Mouse (Mus musculus): ENCODE data around the gene Gm6899.

Gm6899 gene

DNA sequence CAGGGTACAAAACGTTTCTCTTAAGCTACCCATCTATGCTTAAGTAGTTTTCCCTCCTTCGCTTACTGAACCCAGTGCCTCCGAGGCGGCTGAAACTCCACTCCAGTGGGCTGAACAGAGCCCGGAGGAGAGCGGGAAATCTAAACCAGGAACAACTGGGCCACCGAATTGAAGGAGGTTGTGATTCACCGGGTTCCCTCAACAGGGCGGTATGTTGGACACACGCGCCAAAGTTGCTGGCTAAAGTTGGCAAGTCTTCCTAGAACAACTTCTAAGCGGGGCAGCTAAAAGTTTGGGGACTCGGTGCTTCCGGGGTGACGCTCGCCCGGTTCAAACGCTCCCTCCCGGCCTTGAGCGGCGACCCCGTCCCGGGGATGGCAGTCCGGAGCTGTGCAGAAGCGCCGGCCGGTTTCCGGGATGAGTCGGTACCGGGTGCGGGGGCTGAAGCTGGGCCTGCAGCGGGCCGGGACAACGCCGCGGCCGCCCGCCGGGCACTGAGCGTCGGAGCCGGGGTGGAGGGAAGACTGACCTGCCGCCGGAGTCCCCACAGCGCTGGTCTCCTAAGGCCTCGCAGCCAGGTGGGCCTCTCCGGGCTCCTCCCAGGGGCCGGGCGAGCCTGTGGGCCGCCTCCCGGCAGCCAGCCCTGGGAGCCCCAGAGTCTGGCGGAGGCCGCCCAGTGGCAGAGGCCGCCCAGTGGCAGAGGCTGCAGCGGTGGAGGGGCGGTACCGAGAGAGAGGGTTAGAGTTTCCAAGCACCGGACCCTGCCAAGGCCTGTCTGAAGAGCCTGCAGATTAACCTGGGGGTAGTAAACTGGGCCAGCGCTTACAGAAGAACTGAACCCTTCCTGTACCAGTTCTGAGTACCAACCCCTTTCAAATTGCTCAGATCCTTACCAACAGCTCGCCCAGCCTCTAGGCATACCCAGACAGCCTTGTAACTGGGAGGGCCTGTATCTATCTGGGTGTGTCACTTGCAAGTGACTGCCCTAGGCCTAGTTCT lies at the start of gene Gm6899, which contains the start of gene Vrk2:
Gm6899 (plus strand) TSS at position 181 of the 999 bp plus-strand sequence.
Vrk2 (minus strand) TSS at position 939 of the 999 bp plus-strand sequence.
- no peak for DNase-seq (ENCODE audit: extremely low spot score, low read depth, low spot score)

DNA sequence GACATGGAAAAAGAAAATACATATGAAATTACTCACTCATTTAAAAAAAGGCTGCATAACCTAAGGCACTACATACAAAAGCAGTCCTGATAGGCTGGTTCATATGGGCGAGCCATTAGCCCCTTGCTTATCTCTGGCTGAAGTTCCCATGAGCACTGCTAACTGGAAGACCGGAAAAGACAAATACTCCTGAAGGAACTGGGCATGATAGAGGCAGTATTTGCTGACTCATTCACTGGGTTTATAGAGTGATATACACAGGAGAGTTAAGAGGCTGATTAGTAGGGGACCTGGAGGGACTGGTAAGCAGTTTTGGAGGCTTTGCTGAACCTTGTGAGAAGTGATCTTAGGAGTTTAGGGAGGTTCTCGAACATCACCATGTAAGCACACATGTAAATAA lies 41.5 kb upstream of the Gm6899 start:
- DNase-seq (ENCODE audit: extremely low spot score, low read depth, low spot score), result no peak

DNA sequence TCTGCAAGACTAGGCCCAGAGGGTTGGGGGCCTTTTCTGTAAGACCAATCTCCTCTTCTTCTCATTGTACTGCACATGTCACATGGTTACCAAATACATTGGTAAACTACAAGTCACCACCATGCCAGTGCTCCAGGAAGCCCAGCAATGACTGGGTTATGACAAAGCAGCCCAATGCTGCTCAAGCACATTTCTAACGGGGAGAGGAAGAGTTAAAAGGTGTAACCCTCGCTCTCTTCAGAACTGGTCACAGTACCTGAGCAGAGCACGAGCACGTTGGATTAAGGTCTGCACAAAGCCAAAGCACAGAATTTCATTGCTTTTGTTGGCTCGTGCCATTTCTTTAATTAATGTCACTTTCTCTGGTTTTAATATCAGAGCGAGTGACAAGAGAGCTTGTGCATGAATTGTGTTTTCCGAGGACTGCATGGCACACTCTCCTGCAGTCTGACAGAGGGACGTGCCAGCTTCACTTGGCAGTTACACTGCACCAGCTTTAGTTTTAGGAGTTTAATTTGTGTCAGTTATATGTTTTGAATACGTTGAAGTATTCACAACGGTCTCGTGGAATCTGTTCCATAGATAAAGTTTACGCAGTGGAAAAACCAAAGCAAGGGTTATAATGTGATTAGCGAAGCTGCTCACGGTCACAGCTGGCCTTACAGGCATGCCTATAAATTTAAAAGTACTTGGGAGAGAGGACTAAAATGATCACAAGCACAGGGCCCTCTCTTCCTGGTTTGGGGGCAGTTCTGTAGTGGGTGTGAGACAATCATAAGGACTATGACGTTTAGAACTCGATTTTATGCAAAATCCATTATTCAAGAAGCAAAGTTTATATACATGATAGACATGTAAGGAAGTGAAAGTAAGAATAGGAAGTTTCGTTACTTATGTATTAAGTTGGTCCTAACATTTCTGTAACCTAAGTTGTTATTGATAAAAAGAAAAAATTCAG lies 7.4 kb upstream of the Gm6899 start:
- DNase-seq (ENCODE audit: extremely low spot score, low read depth, low spot score), result no peak

DNA sequence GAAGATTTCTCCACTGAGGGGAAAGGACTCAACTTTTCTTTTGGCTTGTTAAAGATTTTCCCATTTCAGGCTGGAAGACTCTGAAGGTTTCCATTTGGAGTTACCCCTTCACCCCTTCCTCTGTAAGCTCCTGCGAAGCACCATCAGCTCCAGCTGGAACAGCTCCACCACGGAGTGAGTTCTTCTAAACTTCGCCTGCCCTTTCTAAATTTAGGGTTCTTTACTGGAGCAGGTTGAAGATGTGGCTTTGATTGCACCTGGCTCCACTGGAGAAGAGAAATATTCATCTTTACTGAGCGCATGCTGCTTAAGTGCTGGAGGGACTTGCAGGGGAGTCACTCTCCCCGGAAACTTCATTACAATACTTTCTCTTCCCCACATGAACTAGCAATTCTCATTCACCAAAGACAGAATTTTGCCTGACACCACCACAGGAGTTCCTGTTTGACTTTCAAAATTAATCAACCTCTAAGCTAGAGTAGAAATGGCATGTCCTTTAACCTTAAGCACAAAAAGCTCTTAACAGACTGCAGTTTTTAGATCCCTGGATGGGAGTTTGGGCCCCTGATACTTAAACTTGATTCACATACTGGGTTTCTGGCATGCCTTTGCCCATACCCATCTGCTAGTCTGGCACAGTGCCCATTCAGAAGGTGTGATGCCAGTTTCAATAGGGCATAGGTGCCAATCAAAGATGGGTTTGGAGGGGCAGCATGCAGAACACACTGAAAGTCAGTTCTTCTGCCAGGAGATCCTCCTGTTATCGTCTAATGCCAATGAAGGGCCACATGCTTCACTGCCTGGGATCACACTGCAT lies 6.5 kb upstream of the Gm6899 start:
- no peak for DNase-seq (ENCODE audit: extremely low spot score, low read depth, low spot score)

DNA sequence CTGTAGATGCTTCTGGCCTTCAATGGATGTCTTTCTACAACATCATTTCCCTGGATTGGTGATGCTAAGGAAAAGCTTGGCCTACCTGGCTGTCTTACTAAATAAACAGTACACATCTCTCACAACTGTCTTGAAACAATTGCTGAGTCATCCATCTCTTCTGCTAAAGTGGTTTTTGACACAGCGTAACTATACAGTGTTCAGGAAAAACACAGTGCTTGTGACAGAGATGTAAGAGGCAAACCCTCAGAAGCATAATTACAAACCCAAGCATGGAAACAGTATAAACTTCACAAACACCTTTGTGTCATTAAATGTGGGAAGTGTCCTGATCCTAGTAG lies 5.9 kb upstream of the Gm6899 start:
- no peak for DNase-seq (ENCODE audit: extremely low spot score, low read depth, low spot score)

DNA sequence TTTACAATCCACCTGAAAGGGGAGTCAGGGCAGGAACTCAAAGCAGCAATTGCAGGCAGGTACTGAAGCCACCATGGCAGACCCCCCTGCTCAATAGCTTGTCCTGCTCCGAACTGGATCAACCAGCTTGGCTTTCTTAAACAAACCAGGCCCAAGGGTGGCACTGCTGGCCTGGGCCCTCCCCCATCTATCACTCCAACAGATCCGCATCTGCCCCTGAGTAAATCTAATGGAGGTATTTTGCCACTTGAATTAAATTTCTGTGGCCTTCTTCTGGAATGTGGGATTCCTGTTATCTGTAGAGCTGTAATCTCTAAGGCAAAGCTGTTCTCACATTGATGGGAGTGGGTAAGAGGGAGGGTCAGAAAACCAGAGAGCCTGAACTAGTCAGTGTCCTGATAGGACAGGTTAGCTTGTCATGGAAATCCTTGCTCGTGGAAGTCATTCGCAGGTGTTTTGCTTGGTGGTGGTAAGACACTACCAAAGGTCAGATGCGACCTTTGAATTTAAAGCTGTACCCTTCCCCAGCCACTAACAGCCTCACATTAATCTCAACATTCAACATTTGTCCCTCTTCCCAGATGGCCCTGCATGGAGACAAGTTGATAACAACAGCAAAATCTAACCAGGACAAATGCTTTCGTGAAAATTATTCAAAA lies 517 bp upstream of the Gm6899 start:
- no peak for DNase-seq (ENCODE audit: extremely low spot score, low read depth, low spot score)

DNA sequence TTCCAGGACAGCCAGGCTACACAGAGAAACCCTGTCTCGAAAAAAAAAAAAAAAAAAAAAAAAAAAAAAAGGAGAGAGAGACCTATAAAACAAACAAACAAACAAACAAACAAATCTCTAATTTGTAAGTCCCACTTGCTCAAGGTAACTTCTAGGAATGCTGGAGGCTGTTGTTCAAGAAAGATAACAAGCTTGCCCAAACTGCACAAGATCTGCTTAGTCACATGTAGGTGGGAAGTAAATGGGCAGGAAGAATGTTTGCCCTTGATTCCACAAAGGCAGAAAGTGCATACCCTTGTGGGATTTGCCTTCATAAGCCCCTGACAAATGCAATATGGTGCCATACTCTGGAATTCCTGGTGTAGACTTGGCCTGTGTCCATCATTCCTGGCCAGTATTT lies 1.4 kb downstream of the Gm6899 start:
- DNase-seq (ENCODE audit: extremely low spot score, low read depth, low spot score), result no peak

DNA sequence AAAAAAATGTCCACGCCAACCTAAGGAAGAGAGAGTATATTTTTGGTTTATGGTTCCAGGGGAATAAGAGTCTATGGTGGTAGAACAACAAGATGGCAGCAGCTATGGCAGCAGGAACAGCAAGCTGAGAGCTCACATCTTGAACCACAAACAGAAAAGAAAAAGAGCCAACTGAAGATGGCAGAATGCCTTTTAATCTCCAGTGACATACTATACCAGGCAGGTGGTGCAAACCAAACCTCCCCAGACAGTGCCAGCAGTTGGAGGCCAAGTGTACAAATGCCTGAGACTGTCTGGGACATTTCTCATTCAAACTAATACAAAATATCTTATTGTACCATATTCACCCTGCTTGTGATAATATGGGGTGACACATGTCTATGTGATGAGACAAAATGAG lies 3.1 kb downstream of the Gm6899 start:
- DNase-seq (ENCODE audit: extremely low spot score, low read depth, low spot score), result no peak

DNA sequence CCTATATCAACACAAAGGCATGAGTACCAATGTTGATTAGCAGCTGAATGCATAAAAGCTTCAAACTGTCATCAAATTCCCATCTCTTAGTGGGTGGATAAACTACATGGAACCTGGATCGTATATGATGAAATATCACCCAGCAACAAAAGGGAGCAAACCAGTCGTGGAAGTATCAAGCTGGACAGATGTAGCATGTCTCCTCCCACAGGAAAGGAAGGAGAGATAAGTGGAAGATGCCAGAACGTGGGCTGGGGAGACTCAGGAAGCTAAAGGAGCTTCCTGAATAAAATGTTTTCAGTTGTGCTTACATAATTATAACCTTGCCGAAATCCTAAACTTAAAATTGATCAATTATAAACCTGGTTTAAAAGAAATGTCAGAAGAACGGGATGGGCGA lies 4.1 kb downstream of the Gm6899 start:
- DNase-seq (ENCODE audit: extremely low spot score, low read depth, low spot score), result no peak

DNA sequence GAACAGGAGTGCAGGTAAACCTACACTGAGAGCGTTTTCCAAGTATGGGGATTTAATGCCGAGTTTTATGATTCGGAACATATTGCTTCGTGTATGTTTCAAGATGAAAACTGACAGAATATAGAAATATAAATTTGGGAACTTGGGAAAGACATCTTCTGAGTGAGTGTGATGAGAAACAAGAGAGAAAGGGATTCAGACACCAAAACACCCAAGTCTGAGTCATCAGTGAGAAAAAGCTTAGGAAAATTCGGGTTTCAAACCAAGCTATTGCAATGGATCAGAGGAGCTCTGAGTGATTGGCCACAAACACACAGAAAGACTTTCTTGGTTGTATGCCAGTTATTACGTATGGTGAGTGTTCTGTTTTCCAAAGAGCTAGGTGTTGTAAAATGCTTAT lies 4.7 kb downstream of the Gm6899 start:
- DNase-seq (ENCODE audit: extremely low spot score, low read depth, low spot score), result no peak

DNA sequence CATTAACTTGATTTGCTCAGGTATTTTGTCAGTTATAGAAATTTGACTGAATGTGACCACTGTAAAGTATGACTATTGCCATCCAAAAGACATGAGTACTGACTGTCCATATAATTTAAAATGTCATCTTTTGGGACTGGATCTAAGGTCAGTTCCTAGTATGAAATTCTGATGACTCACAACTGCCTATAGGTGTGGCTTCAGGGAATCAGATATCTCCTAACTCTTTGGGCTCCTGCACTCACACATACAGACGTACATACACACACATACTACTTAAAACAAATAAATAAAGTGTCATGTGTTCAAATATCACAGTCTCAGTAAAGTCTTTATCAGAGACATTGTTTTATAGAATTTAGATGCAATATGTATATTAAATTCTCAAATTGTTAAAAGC lies 5.8 kb downstream of the Gm6899 start:
- DNase-seq (ENCODE audit: extremely low spot score, low read depth, low spot score), result no peak

DNA sequence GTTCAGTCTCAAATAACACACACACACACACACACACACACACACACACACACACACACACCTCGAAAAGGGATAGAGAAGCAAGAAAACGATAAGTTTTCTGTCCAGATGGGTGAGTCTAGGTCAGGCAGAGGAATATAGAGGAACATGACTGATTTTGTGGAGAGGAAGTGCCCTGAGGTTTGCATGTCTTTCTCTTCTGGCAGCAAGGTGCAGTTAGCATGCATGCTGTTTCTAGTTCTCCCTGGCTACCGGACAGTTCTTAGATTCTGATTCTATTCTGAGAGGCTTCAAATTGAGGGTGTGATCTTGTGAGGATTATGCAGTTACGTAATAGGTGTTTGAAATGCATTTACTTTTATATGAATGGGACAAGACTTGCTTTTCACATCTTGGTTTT lies 7.7 kb downstream of the Gm6899 start:
- no peak for DNase-seq (ENCODE audit: extremely low spot score, low read depth, low spot score)

DNA sequence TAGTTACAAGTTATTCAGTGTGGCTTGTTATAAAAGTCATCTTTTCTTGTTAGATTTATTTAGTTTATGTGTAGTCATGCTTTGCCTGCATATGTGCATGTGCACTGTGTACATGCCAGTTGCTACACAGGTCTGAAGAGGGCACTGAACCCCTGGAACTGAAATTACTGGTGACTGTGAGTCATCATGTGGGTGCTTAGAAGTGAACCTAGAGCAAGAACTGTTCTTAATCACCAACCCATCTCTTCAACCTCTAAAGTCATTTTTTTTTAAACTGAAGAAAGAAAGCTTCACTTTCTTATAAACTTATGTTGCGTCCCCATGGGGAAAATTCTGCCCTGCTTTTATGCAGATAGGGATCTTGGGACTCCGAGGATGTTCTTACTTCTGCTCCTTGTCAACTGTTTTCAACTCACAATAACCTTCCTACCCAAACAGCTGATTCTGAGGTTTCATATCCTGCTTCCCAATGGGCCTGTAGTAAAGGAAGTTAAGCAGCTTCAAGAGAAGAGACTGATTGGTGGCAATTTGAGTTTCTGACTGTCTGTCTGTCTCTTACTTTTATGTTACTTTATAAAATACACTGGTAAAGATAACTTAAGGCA lies 8.6 kb downstream of the Gm6899 start:
- no peak for DNase-seq (ENCODE audit: extremely low spot score, low read depth, low spot score)

DNA sequence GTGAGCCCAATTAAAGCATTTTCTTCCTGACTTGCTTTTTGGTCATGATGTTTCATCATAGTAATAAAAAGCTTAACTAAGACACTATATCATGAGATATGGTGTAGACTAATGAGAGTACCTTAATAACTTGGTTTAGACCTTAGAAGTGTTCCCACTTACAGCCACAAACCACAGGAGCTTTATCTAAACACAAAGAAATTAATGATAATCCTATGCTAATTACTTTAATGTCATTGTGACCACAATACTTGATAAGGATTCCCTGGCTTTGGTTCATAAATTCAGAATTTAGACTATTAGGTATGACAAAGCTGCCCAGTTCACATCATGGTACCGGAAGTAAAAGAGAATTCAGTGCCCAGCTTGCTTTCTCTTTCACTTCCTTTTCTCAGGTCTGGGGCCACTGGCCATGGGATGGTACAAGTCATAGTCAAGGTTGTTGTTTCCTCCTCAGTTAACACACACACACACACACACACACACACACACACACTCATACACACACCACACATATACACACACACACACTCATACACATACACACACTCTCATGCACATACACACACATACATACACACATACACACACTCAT lies 11.1 kb downstream of the Gm6899 start:
- no peak for DNase-seq (ENCODE audit: extremely low spot score, low read depth, low spot score)

DNA sequence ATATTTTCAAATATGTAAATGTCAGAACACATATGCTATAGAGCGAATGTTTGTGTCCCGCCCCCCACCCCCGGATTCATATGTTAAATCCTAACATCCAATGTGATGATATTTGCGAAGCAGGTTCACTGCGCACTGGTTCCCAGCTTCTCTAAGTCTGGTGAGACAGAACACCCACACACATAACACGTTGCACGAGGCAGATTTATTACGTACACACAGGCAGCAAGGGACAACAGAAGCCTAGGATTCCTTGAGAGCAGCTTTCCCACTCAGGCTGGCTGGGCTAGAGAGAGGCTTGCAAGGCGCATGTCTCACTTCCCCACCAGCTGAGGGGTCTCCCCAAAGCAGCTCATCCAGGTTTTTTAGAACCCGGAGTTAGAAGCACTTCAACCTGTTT lies 15.8 kb downstream of the Gm6899 start:
- DNase-seq (ENCODE audit: extremely low spot score, low read depth, low spot score), result no peak

DNA sequence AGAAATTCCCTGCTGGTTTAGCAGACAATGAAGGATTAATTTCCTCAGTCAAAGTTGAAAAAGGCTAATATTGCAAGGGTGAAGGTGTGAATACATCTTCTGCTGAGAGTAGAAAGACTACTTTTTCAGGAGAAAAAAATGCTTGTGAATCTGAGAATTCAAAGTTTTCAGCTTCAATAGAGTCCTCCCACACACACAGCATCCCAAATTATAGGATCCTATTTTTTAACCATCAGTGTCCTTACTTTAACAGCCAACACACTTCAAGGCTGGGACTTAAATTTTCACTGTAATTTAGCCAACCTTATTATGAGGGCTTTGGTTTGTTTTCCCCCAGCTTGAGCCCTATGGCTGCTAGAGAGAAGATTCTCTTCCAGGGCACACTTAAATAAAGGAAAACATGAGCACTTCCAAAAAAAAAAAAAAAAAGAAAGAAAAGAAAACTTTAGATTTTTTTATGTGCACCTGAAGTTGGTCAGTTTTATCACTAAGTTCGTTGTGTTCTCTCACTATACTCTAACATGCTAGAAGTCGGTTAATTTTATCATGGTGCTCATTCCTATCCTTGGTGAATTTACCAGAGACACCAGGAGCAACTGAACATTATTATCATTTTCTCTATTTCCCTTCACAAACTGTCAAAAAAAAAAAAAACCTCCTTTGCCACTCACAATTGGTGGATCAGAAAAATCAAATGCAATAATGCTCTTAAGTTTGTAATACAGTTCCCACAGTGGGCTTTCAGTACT lies 25.6 kb downstream of the Gm6899 start:
- no peak for DNase-seq (ENCODE audit: extremely low spot score, low read depth, low spot score)

DNA sequence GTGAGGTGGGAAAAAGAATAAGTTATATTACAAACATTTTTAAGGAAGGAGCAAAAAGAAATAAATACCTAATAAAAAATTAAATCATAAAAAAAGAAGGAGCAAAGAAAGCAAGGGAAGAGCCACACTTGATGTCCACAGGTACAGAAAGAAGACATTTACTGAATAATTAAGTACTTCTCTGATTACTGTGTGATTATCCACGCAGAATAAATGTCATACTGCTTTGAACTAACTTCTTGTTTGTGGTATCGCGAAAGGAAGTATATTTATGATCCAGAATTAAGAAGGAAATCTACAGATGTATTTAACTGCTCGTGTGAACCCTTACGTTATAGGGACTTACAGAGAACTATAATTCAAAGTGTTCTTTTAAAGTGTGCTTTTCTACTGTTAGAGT lies 29.7 kb downstream of the Gm6899 start:
- DNase-seq (ENCODE audit: extremely low spot score, low read depth, low spot score), result no peak

DNA sequence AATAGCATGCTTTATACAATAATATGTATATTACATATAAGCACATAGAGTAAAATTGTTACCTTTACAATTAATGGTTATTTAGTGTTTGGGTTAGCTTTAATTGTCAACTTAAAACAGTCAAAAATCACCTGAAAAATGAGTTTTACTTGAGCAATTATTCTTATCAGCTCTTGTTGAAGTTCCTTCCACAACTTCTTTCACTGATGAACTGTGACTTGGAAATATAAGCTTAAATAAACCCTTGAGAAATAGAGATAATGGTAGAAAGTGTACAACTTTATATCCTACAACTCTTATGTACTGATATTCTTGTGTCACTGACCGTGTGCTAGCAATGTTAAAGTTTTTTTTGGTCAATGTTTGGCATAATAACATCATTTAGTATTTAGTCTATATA lies 43.2 kb downstream of the Gm6899 start:
- DNase-seq (ENCODE audit: extremely low spot score, low read depth, low spot score), result no peak

DNA sequence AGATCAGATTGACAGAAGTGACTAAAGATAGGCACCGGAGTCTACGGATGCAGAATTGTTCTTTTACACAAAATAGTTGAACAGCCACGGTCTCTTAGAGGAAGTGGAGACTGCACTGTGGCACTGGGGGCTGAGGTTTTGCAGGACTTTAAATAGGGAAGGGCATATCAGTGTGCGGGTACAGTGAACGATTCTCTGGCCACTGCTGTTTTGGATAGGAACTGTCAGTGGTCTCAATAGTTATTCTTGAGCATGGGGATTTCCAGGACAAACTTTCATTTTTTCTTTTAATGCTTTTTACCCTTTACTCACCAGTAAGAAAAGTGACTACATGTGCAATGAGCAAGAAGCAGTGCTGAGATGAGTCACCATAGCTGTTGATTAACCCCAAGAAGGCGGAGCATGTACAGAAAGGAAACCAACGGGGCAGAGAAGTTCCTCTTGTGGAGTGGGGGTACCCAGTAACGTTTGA lies 47.3 kb downstream of the Gm6899 start:
- DNase-seq (ENCODE audit: extremely low spot score, low read depth, low spot score), result no peak

All from hindlimb bud, embryonic 11.5 days (tissue).